Mouse (Mus musculus): ENCODE data around the gene Mipep. TPM values are rescaled to one million over a fixed set of nuclear protein-coding genes. Genes with fewer than 3 reads are reported as not detected.

The Mipep gene
- polyA plus RNA-seq, 1 experiment from 2014 or later: 24.7 TPM

DNA sequence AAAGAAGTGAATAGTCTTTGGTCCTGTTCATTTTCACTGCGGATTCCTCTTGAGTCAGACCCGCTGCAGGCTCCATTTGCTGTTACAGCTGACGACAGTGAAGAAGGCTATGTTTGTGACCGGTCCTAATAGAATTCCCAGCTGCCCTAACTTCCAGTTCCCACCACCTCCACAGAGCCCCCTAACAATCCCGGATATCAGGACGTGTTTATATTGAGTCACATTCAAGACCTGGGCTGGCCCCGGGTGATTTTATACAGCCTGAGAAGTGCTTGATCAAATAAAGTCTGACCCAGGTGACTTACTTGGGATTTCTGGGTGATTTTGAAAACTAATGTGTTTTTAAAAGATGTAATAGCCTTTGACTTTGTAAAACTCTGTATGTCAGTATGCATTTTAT lies 21.6 kb upstream of the Mipep start:
- H3K36me3 ChIP-seq (replicated peaks): peaks cover 81% of the 10 kb centered on the region
- no peak overlapping the region for H3K27ac ChIP-seq
- H3K4me3 ChIP-seq: no peak overlapping the region
- no peaks in the 10 kb centered on the region for H3K27me3 ChIP-seq (ENCODE audit: poor library complexity, severe bottlenecking)
- 86% methylated on average over 7 of the region's 7 CpGs for WGBS
- no peak for DNase-seq (ENCODE audit: extremely low spot score, low spot score)
- H3K4me1 ChIP-seq: peaks cover 16% of the 10 kb centered on the region
- H3K9me3 ChIP-seq: no peaks in the 10 kb centered on the region

DNA sequence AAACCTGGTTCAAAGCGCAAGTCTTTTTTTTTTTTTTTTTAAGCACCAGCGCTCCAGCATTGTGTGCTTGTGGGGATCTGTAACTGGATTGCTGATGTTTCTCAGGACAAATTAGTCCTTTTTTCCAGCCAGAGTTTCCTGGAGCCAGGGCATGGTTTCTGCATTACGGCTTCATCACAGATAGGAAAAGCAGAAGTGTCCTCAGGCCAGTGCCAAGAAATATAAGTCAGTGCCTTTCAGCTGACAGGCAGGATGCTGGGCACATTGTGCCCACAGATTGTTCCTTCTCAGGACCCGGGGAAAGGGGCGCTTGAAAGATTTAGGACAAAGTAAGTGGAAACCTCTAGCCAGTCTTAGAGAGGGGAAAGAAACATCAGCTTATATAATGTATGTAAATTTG lies 20.6 kb upstream of the Mipep start:
- Histone ChIP-seq H3K27ac (no peak overlapping the region), H3K27me3 (ENCODE audit: poor library complexity, severe bottlenecking) (no peaks in the 10 kb centered on the region), H3K4me1 (peaks cover 16% of the 10 kb centered on the region), H3K4me3 (no peak overlapping the region), H3K9me3 (no peaks in the 10 kb centered on the region), H3K36me3 (replicated peaks) (peaks cover 71% of the 10 kb centered on the region)
- DNase-seq (ENCODE audit: extremely low spot score, low spot score): no peak
- WGBS: 95% methylated on average over 5 of the region's 5 CpGs

DNA sequence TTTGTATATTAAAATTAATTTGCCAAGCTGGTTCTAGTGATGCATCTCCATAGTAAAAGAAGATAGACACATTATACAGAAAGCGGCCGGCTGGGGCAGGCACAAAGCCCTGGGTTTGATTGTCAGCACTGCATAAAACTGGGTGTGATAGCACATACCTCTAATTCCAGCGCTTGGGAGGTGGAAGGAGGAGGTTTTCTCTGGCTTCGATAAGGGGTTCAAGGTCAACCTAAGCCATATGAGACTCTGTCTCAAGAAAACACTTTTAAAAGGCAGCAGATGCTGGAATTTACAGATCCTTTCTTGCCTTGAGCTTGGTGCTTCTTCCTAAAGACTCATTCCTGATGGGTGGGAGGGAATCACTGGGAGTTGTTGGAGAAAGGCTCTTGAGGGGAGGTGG lies 19.8 kb upstream of the Mipep start:
- no peaks in the 10 kb centered on the region for H3K27me3 ChIP-seq (ENCODE audit: poor library complexity, severe bottlenecking)
- peaks cover 16% of the 10 kb centered on the region for H3K4me1 ChIP-seq
- no peak overlapping the region for H3K4me3 ChIP-seq
- no peaks in the 10 kb centered on the region for H3K9me3 ChIP-seq
- no peak for DNase-seq (ENCODE audit: extremely low spot score, low spot score)
- H3K27ac ChIP-seq: no peak overlapping the region
- WGBS: 74% methylated on average over 4 of the region's 4 CpGs
- peaks cover 64% of the 10 kb centered on the region for H3K36me3 ChIP-seq (replicated peaks)

DNA sequence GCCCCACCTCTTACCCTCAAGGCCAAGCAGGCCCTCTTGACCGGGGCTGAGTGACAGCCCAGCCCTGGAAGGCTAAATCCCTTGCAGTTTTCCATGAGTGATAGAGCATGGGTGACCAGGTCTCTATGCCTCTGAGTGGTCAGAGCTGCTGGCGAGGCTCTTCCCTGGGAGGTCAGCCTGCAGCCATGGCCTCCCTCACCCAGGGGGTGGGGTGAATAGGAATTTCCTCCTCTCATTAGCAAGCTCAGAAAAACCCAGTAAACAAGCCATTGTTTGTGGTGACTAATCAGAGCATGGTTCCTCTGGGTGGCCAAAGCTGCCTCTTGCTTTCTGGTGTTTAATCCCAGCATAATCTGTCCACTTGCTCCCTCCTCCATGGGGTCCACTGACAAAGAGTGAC lies 19.3 kb upstream of the Mipep start:
- 50% methylated on average over 2 of the region's 2 CpGs for WGBS
- no peak overlapping the region for H3K4me3 ChIP-seq
- H3K4me1 ChIP-seq: peaks cover 16% of the 10 kb centered on the region
- H3K27ac ChIP-seq: 0 out of 2 replicates have a peak overlapping the region, but pooled peaks have one; percentile 25
- no peak for DNase-seq (ENCODE audit: extremely low spot score, low spot score)
- peaks cover 59% of the 10 kb centered on the region for H3K36me3 ChIP-seq (replicated peaks)
- H3K9me3 ChIP-seq: no peaks in the 10 kb centered on the region
- H3K27me3 ChIP-seq (ENCODE audit: poor library complexity, severe bottlenecking): no peaks in the 10 kb centered on the region

DNA sequence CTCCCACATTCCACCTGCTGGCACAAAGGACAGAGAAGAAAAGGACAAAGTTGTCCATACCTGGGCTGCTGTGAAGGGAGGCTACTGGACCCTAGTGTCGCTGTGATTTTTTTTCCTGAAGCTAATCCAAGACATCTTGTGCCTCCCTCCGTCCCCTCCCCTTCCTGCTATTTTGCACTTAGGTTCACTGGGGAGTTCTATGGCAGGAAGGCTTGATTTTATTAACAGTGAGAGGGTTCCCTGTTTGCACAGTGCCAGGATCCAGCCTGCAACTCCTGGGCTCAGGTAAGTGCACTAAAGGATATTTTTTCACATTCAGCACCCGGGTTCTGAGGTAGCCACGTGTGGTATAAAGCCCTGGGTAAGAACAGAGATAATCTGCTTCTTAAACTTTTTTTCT lies 16.5 kb upstream of the Mipep start, which contains the start of gene C1qtnf9:
Gene C1qtnf9, plus strand, starts transcription at position 251 of the 400 bp plus-strand sequence.
- H3K27ac ChIP-seq: no peak within 1 kb of the TSS
- H3K9me3 ChIP-seq: no peaks in the 10 kb centered on the region
- H3K4me1 ChIP-seq: peaks cover 22% of the 10 kb centered on the region
- 72% methylated on average over 4 of the region's 4 CpGs for WGBS
- H3K4me3 ChIP-seq: no peak within 1 kb of the TSS
- H3K36me3 ChIP-seq (replicated peaks): peaks cover 30% of the 10 kb centered on the region
- no peaks in the 10 kb centered on the region for H3K27me3 ChIP-seq (ENCODE audit: poor library complexity, severe bottlenecking)
- no peak for DNase-seq (ENCODE audit: extremely low spot score, low spot score)

DNA sequence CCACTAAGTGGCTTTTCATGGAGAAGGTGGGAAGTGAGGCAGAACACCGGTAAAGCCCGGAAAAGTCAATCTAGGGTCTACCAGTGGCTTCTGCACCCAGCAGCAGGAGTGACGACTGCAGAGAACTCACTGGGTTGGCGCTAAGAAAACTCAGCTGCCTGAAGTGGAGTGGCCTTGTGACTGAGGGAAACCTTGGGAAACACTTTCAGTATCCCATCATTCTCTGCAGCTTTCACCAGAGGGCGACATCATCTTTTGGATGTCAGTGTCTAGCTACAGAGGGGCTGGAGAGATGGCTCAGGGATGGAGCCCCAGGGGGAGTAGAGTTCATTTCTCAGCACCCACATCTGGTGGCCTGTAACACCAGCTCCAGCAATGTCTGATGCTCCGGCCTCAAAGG lies 15.0 kb upstream of the Mipep start:
- no peak overlapping the region for H3K27ac ChIP-seq
- H3K4me3 ChIP-seq: no peak overlapping the region
- DNase-seq (ENCODE audit: extremely low spot score, low spot score): no peak
- 48% methylated on average over 6 of the region's 6 CpGs for WGBS
- no peaks in the 10 kb centered on the region for H3K27me3 ChIP-seq (ENCODE audit: poor library complexity, severe bottlenecking)
- H3K36me3 ChIP-seq (replicated peaks): peaks cover 15% of the 10 kb centered on the region
- H3K9me3 ChIP-seq: no peaks in the 10 kb centered on the region
- H3K4me1 ChIP-seq: peaks cover 19% of the 10 kb centered on the region

DNA sequence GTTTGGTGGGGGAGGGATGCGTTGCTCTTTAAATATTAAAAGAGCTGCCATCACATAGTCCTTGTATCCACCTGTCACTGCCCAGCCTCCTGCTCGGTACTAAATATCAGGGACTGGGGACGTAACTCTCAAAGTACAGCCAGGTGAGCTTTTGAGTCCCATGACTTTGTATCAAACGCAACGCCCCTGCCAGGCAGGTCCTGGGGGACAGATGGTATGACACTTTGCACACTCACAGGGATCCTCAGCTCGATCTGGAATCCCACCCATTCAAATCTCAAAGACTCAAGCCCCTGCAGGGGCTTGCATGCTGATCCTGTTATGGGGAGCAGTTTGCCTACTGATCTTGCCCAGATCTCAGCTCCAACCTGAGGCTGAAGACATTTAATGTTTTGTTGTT lies 13.8 kb upstream of the Mipep start:
- peaks cover 7% of the 10 kb centered on the region; the same call in 1 of the 2 replicates for H3K4me1 ChIP-seq
- no peak overlapping the region for H3K27ac ChIP-seq
- no peaks in the 10 kb centered on the region for H3K27me3 ChIP-seq (ENCODE audit: poor library complexity, severe bottlenecking)
- peaks cover 5% of the 10 kb centered on the region for H3K36me3 ChIP-seq (replicated peaks)
- H3K4me3 ChIP-seq: no peak overlapping the region
- H3K9me3 ChIP-seq: no peaks in the 10 kb centered on the region
- DNase-seq (ENCODE audit: extremely low spot score, low spot score): no peak
- WGBS: 80% methylated on average over 6 of the region's 6 CpGs

DNA sequence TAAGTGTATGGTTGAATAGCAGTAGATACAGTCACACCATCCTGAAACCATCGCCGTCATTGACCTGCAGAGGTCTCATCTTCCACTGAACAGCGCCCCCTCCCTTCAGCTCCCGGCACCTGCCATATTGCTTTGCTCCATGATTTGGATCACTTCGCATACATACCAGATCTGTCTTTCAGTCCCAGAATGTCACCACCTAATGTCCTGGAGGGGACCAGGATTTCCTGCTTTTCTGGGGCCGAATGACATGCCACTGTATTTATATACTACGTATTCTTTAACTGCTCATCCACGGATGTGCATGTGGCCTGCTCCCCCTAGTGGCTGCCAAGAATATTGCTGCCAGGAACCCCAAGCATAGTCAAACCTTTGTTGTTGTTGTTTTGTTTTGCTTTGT lies 13.3 kb upstream of the Mipep start:
- WGBS: 7% methylated on average over 8 of the region's 8 CpGs
- H3K27ac ChIP-seq: no peak overlapping the region

DNA sequence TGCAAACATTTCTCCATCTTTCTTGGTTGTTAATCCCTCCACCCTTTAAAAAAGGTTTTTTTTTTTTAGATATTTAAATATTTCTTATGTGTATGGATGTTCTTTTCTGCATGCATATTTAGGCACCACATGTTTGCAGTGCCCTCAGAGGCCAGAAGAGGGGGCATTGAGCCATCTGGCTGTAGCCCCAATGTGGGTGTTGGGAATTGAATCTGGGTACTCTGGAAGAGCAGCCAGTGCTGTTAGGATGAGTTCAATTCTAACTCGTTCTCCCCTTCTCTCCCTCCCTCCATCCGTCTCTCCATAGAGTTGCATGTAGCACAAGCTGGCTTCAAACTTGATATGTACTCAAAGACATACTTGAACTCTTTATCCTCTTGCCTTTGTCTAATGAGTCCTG lies 10.9 kb upstream of the Mipep start:
- Histone ChIP-seq H3K27me3 (ENCODE audit: poor library complexity, severe bottlenecking) (no peaks in the 10 kb centered on the region), H3K4me3 (no peak overlapping the region), H3K27ac (no peak overlapping the region), H3K9me3 (no peaks in the 10 kb centered on the region), H3K36me3 (replicated peaks) (no peaks in the 10 kb centered on the region), H3K4me1 (peaks cover 6% of the 10 kb centered on the region; the same call in 1 of the 2 replicates)
- DNase-seq (ENCODE audit: extremely low spot score, low spot score): no peak
- 82% methylated on average over 2 of the region's 2 CpGs for WGBS

More for the DNA sequence above, 13.3 kb upstream of the Mipep start:
- H3K4me3 ChIP-seq: peak overlapping the region; percentile 46
- peaks cover under 1% of the 10 kb centered on the region for H3K36me3 ChIP-seq (replicated peaks)
- peaks cover 6% of the 10 kb centered on the region; the same call in 1 of the 2 replicates for H3K4me1 ChIP-seq
- DNase-seq (ENCODE audit: extremely low spot score, low spot score): peak; percentile 59
- H3K9me3 ChIP-seq: no peaks in the 10 kb centered on the region
- H3K27me3 ChIP-seq (ENCODE audit: poor library complexity, severe bottlenecking): no peaks in the 10 kb centered on the region

DNA sequence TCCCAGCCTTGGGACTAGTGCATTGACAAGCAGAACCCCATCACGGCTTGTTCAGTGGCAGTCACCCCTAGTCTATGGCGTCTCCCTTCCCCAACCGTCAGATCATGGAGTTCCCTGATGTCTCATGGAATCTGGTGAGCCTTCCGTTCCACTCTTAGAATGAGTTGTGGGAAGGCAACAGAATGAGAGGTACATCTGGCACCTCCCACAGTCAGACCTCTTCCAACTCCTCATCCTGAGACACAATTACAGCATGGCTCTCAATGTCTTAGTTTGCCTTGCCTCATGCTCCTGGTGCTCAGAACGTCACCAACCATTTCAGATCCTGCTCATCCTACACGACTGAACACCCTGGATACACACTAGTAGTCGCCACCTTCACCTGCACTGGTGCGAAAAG lies 7.9 kb upstream of the Mipep start:
- Histone ChIP-seq H3K4me1 (no peaks in the 10 kb centered on the region), H3K27me3 (ENCODE audit: poor library complexity, severe bottlenecking) (no peaks in the 10 kb centered on the region), H3K36me3 (replicated peaks) (no peaks in the 10 kb centered on the region), H3K4me3 (no peak overlapping the region), H3K9me3 (no peaks in the 10 kb centered on the region), H3K27ac (no peak overlapping the region)
- no peak for DNase-seq (ENCODE audit: extremely low spot score, low spot score)
- 92% methylated on average over 8 of the region's 8 CpGs for WGBS

DNA sequence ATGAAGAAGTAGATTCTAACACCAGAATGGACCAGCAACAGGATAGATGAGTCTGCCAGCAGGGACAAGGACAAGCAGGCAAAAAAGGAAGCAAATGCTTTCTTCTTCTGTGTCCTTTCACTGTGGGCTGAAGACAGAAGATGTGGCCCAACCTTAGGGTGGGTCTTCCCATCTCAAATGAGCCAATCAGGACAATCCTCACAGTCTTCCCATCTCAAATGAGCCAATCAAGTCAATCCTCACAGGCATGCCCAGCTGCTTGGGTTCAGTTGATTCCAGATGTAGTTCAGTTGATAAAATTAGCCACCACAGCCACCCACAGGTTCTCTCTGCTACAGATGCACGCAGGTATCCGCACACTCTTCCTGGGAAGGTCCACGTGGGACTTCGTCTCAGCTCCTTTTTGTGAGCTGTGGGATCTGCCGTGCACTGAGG lies 6.9 kb upstream of the Mipep start:
- DNase-seq (ENCODE audit: extremely low spot score, low spot score): no peak
- Histone ChIP-seq H3K27ac (no peak overlapping the region), H3K9me3 (no peaks in the 10 kb centered on the region), H3K4me1 (peaks cover 5% of the 10 kb centered on the region; the same call in 1 of the 2 replicates), H3K36me3 (replicated peaks) (no peaks in the 10 kb centered on the region), H3K4me3 (no peak overlapping the region), H3K27me3 (ENCODE audit: poor library complexity, severe bottlenecking) (no peaks in the 10 kb centered on the region; the same call in 1 of the 2 replicates)
- 92% methylated on average over 5 of the region's 5 CpGs for WGBS

DNA sequence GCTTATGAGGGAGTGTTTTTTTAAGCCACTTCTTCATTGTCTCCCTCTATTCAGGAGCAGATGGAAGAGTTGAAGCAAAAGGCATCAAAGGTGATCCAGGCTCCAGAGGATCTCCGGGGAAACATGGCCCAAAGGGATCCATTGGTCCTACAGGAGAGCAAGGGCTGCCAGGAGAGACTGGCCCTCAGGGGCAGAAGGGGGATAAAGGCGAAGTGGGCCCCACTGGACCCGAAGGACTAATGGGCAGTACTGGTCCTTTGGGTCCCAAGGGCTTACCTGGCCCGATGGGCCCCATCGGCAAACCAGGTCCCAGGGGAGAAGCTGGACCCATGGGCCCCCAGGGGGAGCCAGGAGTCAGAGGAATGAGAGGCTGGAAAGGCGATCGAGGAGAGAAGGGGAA lies 5.2 kb upstream of the Mipep start:
- H3K4me3 ChIP-seq: no peak overlapping the region
- 92% methylated on average over 7 of the region's 7 CpGs for WGBS
- DNase-seq (ENCODE audit: extremely low spot score, low spot score): no peak

DNA sequence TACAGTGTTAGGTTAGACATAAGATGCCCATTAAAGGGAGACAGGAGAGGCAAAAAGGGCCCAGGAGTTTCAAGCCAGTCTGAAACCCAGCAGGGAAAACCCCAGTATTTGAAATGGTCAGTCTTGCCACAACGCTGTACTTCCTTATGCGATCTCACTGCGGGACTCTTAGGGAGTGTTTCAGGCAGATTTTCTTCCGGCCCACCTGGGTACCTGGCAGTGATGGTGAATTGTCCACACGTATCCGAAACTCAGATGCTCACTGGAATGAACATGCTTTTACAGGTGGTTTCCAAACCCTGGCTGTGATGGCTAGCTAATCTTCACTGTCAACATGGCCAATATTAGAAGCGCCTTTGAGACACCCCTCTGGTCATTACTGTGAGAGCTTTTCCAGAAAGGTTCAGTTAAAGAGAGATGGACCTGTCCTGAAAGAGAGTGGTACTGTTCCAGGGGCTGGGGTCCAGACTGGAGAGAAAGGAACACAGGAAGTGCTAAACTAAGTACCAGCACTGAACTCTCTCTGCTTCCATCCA lies 2.2 kb upstream of the Mipep start:
- no peak for DNase-seq (ENCODE audit: extremely low spot score, low spot score)
- 49% methylated on average over 7 of the region's 7 CpGs for WGBS
- H3K27me3 ChIP-seq (ENCODE audit: poor library complexity, severe bottlenecking): peaks cover 9% of the 10 kb centered on the region
- no peaks in the 10 kb centered on the region for H3K9me3 ChIP-seq
- peaks cover under 1% of the 10 kb centered on the region for H3K36me3 ChIP-seq (replicated peaks)
- peaks cover 15% of the 10 kb centered on the region for H3K4me1 ChIP-seq
- H3K4me3 ChIP-seq: no peak overlapping the region
- no peak overlapping the region for H3K27ac ChIP-seq

More for the DNA sequence above, 5.2 kb upstream of the Mipep start:
- H3K4me1 ChIP-seq: peaks cover 5% of the 10 kb centered on the region; the same call in 1 of the 2 replicates
- H3K27me3 ChIP-seq (ENCODE audit: poor library complexity, severe bottlenecking): peaks cover 9% of the 10 kb centered on the region
- H3K36me3 ChIP-seq (replicated peaks): no peaks in the 10 kb centered on the region
- no peak overlapping the region for H3K27ac ChIP-seq
- no peaks in the 10 kb centered on the region for H3K9me3 ChIP-seq
